Mouse (Mus musculus): ENCODE data around the gene Tbl1x. TPM values are rescaled to one million over a fixed set of nuclear protein-coding genes. Genes with fewer than 3 reads are reported as not detected.

Tbl1x gene
- polyA plus RNA-seq, 1 experiment from 2014 or later = 48.9 TPM

DNA sequence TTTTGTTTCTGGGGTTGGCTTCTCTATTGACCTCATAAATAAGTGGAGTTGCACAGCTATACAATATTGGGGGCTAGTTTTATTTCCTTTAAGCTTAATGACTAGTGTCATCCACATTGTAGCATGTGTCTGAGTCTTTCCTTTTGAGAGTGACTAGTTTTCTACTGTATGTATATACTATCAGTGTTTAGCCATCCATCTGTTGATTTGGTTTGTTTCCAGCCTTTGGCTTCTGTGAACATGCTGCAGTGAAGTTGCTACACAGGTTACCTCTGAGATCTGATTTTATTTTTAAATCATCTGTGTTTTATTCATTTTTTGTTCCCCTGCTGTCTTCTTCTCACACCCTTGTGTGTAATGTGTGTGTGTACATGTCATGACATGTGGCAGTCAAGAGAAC, 40.5 kb downstream of the Tbl1x start:
- Histone ChIP-seq H3K27ac (ENCODE audit: low read depth, low read length) (no peak overlapping the region), H3K4me2 (ENCODE audit: low read depth, low read length) (no peak overlapping the region), H3K27me3 (ENCODE audit: control insufficient read depth, insufficient read depth, low read length) (no peaks in the 10 kb centered on the region), H3K9me3 (ENCODE audit: control insufficient read depth, low read length) (no peaks in the 10 kb centered on the region), H3K9ac (replicated peaks; ENCODE audit: low read depth, low read length) (no peak overlapping the region), H3K36me3 (ENCODE audit: control insufficient read depth, insufficient read depth, low read length) (no peaks in the 10 kb centered on the region), H3K4me3 (ENCODE audit: low read depth, low read length) (no peak overlapping the region), H3K4me1 (ENCODE audit: control insufficient read depth, insufficient read depth, low read length) (no peaks in the 10 kb centered on the region)
- no peak for ATAC-seq (ENCODE audit: low read depth)

DNA sequence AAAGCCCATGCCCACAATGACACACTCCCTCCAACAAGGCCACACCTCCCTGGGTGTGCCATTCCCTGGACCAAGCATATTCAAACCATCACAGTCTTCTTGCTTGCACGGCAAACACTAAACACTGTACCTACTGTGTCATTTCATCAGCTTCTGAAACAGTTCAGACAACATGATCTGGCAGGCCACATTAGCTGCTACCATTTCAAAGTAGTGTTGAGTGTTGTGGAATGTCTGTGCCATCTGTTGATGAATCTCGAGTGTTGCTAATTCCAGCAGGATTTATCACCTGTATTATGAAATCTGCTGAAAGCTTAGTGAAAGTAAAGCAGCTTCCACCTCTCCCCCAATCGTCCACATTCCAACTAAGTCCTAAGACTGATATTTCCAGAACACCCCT, 41.3 kb downstream of the Tbl1x start:
- Histone ChIP-seq H3K27me3 (ENCODE audit: control insufficient read depth, insufficient read depth, low read length) (no peaks in the 10 kb centered on the region), H3K9me3 (ENCODE audit: control insufficient read depth, low read length) (no peaks in the 10 kb centered on the region), H3K4me3 (ENCODE audit: low read depth, low read length) (no peak overlapping the region), H3K4me1 (ENCODE audit: control insufficient read depth, insufficient read depth, low read length) (no peaks in the 10 kb centered on the region), H3K9ac (replicated peaks; ENCODE audit: low read depth, low read length) (no peak overlapping the region), H3K27ac (ENCODE audit: low read depth, low read length) (no peak overlapping the region), H3K4me2 (ENCODE audit: low read depth, low read length) (no peak overlapping the region), H3K36me3 (ENCODE audit: control insufficient read depth, insufficient read depth, low read length) (no peaks in the 10 kb centered on the region)
- 85% methylated on average over 3 of the region's 3 CpGs for WGBS
- no peak for ATAC-seq (ENCODE audit: low read depth)

DNA sequence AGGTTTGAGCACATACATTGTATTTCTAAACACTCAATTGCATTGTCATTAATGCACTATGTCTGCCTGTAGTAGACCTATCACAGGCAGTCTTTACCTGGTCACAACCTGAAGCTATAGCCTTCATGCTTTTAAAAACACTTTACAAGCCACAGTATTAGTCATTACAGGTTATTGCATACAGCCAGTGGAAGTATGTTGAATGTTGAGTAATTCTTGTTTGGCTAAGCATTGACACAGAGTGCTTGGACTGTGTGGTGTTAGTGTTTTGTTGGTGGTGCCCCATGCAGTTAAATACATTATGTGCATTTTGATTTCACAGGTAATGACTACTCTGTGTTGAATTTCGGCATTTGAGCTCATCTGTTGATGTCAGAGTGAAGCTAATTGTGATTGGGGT, 45.2 kb downstream of the Tbl1x start:
- no peaks in the 10 kb centered on the region for H3K4me1 ChIP-seq (ENCODE audit: control insufficient read depth, insufficient read depth, low read length)
- H3K9me3 ChIP-seq (ENCODE audit: control insufficient read depth, low read length) = no peaks in the 10 kb centered on the region
- H3K4me3 ChIP-seq (ENCODE audit: low read depth, low read length) = no peak overlapping the region
- no peak for ATAC-seq (ENCODE audit: low read depth)
- no peak overlapping the region for H3K9ac ChIP-seq (replicated peaks; ENCODE audit: low read depth, low read length)
- WGBS = 59% methylated on average over 1 of the region's 1 CpGs
- no peak overlapping the region for H3K4me2 ChIP-seq (ENCODE audit: low read depth, low read length)
- H3K27me3 ChIP-seq (ENCODE audit: control insufficient read depth, insufficient read depth, low read length) = no peaks in the 10 kb centered on the region
- no peaks in the 10 kb centered on the region for H3K36me3 ChIP-seq (ENCODE audit: control insufficient read depth, insufficient read depth, low read length)
- no peak overlapping the region for H3K27ac ChIP-seq (ENCODE audit: low read depth, low read length)

DNA sequence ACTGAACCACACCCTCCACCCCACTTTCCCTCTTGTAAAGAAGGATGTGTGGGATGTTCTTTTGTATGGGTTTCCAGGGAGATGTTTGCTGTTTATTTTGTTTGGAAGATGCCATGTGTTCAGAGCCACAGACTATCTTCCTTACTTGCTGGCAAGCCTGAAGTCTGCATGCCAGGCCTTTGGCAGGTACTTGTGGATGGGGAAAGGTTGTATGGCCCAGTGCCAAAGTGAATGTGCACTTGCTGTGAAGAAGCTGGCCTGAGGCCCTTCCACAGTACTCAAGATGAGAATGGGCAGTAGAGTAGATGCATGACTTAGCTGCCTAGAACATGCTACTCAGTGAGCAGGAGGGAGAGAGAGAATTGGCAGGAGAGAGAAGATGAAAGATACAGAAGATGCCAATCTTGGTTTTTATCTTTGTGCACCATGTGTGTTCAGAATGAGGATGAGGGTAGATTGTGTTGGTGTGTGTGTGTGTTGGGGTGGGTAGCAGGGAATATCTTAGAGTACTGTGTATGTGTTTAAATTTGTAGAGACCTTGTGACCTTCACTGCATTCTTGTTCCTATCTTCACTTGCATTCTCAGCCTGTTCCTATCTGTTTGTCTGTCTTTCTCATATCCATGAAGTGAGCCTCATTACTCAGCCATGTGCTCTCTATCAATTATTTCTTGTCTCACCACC, 48.5 kb downstream of the Tbl1x start:
- no peak overlapping the region for H3K9ac ChIP-seq (replicated peaks; ENCODE audit: low read depth, low read length)
- no peaks in the 10 kb centered on the region for H3K4me1 ChIP-seq (ENCODE audit: control insufficient read depth, insufficient read depth, low read length)
- no peak for ATAC-seq (ENCODE audit: low read depth)
- no peak overlapping the region for H3K4me3 ChIP-seq (ENCODE audit: low read depth, low read length)
- H3K27me3 ChIP-seq (ENCODE audit: control insufficient read depth, insufficient read depth, low read length) = no peaks in the 10 kb centered on the region
- no peaks in the 10 kb centered on the region for H3K9me3 ChIP-seq (ENCODE audit: control insufficient read depth, low read length)
- no peaks in the 10 kb centered on the region for H3K36me3 ChIP-seq (ENCODE audit: control insufficient read depth, insufficient read depth, low read length)
- no peak overlapping the region for H3K27ac ChIP-seq (ENCODE audit: low read depth, low read length)
- no peak overlapping the region for H3K4me2 ChIP-seq (ENCODE audit: low read depth, low read length)

DNA sequence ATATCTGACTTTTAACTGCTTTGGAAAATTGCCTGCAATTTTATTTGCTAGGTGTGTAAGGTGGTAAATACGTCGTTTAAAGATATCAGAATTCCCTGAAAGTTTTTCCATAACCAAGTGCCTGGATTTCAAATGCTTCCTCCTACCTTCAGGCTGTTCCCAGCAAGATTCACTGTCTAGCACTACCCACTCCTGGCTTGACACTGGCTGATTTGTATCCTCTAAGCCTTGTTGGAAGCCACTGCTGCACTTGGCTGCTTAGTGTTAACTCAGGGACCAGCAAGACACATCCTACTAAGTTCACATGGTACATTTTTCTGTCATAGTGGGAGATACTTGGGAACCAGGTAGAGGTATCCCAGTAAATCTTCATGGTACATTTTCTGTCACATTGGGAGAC, 52.8 kb downstream of the Tbl1x start:
- Histone ChIP-seq H3K36me3 (ENCODE audit: control insufficient read depth, insufficient read depth, low read length) (no peaks in the 10 kb centered on the region), H3K9ac (replicated peaks; ENCODE audit: low read depth, low read length) (no peak overlapping the region), H3K9me3 (ENCODE audit: control insufficient read depth, low read length) (no peaks in the 10 kb centered on the region), H3K4me2 (ENCODE audit: low read depth, low read length) (no peak overlapping the region), H3K4me1 (ENCODE audit: control insufficient read depth, insufficient read depth, low read length) (no peaks in the 10 kb centered on the region), H3K4me3 (ENCODE audit: low read depth, low read length) (no peak overlapping the region), H3K27ac (ENCODE audit: low read depth, low read length) (no peak overlapping the region), H3K27me3 (ENCODE audit: control insufficient read depth, insufficient read depth, low read length) (no peaks in the 10 kb centered on the region)
- no peak for ATAC-seq (ENCODE audit: low read depth)
- WGBS = 77% methylated on average over 2 of the region's 2 CpGs

DNA sequence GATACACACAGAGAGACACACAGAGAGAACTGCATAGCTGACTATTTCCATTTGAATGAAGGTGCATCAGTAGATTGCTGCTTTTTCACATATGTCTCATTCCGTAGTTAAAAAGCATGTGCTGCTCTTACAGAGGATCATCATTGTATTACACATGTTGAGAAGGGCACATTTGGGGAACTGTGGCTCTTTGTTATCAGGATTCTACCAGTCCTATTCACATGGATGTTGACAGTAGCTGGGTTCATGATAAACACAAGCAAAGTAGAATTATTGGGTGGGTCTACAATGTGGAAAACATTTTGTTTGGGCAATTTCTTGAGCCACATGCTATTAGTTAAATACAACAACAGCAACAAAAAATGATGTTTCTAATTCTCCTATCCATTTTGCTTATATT, 55.9 kb downstream of the Tbl1x start:
- WGBS = 96% methylated on average over 1 of the region's 1 CpGs
- H3K27me3 ChIP-seq (ENCODE audit: control insufficient read depth, insufficient read depth, low read length) = no peaks in the 10 kb centered on the region
- no peak overlapping the region for H3K4me2 ChIP-seq (ENCODE audit: low read depth, low read length)
- no peaks in the 10 kb centered on the region for H3K36me3 ChIP-seq (ENCODE audit: control insufficient read depth, insufficient read depth, low read length)
- H3K4me3 ChIP-seq (ENCODE audit: low read depth, low read length) = no peak overlapping the region
- no peak overlapping the region for H3K9ac ChIP-seq (replicated peaks; ENCODE audit: low read depth, low read length)
- no peak overlapping the region for H3K27ac ChIP-seq (ENCODE audit: low read depth, low read length)
- H3K4me1 ChIP-seq (ENCODE audit: control insufficient read depth, insufficient read depth, low read length) = no peaks in the 10 kb centered on the region
- ATAC-seq (ENCODE audit: low read depth) = no peak
- no peaks in the 10 kb centered on the region for H3K9me3 ChIP-seq (ENCODE audit: control insufficient read depth, low read length)

DNA sequence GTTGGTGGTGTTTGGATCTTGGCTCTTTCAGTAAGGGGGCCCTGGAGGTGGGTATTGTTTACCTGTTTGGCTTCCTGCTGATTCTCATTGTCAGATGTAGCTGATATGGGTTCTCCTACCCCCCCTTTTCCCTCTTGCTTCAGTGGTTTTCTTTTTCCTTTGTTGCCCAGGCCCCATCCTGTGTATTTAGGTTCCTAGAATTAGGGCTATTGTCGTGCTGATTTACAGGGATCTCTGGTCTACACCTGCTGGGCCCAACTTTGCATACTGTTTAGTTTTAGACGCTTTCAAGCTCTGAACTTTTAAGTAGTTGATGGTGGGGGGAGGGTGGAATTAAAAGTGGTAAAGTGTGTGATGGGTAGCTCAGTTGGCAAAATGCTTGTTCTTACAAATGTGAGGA, 57.2 kb downstream of the Tbl1x start:
- ATAC-seq (ENCODE audit: low read depth) = no peak
- Histone ChIP-seq H3K4me2 (ENCODE audit: low read depth, low read length) (no peak overlapping the region), H3K27ac (ENCODE audit: low read depth, low read length) (no peak overlapping the region), H3K4me3 (ENCODE audit: low read depth, low read length) (no peak overlapping the region), H3K27me3 (ENCODE audit: control insufficient read depth, insufficient read depth, low read length) (no peaks in the 10 kb centered on the region), H3K4me1 (ENCODE audit: control insufficient read depth, insufficient read depth, low read length) (no peaks in the 10 kb centered on the region), H3K9me3 (ENCODE audit: control insufficient read depth, low read length) (no peaks in the 10 kb centered on the region), H3K36me3 (ENCODE audit: control insufficient read depth, insufficient read depth, low read length) (no peaks in the 10 kb centered on the region), H3K9ac (replicated peaks; ENCODE audit: low read depth, low read length) (no peak overlapping the region)
- WGBS = 17% methylated on average over 2 of the region's 2 CpGs

DNA sequence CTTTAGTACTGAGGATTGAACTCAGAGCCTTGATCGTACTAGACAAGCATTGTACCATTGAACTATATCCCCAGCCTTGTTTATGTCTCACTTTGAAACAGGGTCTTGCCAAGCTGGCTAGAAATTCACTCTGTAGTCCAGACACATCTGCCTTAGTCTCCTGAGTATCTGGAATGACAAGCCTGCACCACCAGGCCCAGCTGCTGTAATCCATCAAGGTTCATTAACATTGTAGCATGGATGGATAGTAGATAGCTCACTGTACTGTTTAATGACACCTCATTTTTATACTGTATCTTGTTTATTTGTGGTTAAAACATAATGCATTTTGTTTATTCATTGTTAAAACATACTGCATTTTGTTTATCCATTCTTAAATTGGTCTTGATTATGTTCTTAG, 62.9 kb downstream of the Tbl1x start:
- H3K9ac ChIP-seq (replicated peaks; ENCODE audit: low read depth, low read length) = no peak overlapping the region
- peak; percentile 56; the same call in 1 of the 2 replicates for ATAC-seq (ENCODE audit: low read depth)
- WGBS = 64% methylated on average over 1 of the region's 1 CpGs
- no peaks in the 10 kb centered on the region for H3K4me1 ChIP-seq (ENCODE audit: control insufficient read depth, insufficient read depth, low read length)
- no peaks in the 10 kb centered on the region for H3K9me3 ChIP-seq (ENCODE audit: control insufficient read depth, low read length)
- no peak overlapping the region for H3K27ac ChIP-seq (ENCODE audit: low read depth, low read length)
- no peak overlapping the region for H3K4me3 ChIP-seq (ENCODE audit: low read depth, low read length)
- no peaks in the 10 kb centered on the region for H3K36me3 ChIP-seq (ENCODE audit: control insufficient read depth, insufficient read depth, low read length)
- no peaks in the 10 kb centered on the region for H3K27me3 ChIP-seq (ENCODE audit: control insufficient read depth, insufficient read depth, low read length)
- no peak overlapping the region for H3K4me2 ChIP-seq (ENCODE audit: low read depth, low read length)

DNA sequence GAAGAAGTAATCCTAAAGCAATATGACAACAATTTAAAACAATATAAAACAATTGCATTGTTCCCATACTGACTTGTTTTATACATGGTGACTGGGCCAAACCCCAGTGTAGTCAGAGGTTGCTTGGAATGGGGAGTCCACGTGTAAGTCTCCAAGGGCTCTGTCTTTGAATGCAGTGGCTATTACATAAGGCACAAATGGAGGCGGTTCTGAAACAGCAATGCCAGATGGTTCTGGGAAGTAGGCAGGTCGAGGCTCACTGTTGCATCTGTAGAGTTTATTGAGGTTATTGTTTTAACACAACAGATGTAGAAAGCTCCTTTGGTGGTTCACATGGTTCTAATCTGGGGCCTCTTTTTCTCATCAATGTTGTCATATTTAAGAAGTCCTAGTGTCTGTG, 66.3 kb downstream of the Tbl1x start:
- no peaks in the 10 kb centered on the region for H3K4me1 ChIP-seq (ENCODE audit: control insufficient read depth, insufficient read depth, low read length)
- WGBS = 67% methylated on average over 3 of the region's 3 CpGs
- H3K4me3 ChIP-seq (ENCODE audit: low read depth, low read length) = no peak overlapping the region
- no peak overlapping the region for H3K9ac ChIP-seq (replicated peaks; ENCODE audit: low read depth, low read length)
- no peak overlapping the region for H3K4me2 ChIP-seq (ENCODE audit: low read depth, low read length)
- ATAC-seq (ENCODE audit: low read depth) = no peak
- H3K36me3 ChIP-seq (ENCODE audit: control insufficient read depth, insufficient read depth, low read length) = no peaks in the 10 kb centered on the region
- H3K27ac ChIP-seq (ENCODE audit: low read depth, low read length) = no peak overlapping the region
- H3K27me3 ChIP-seq (ENCODE audit: control insufficient read depth, insufficient read depth, low read length) = no peaks in the 10 kb centered on the region
- no peaks in the 10 kb centered on the region for H3K9me3 ChIP-seq (ENCODE audit: control insufficient read depth, low read length)
